Mouse (Mus musculus) midbrain, embryonic 16.5 days (tissue): ENCODE measurements around the gene Mamdc2. TPM values are rescaled to one million over a fixed set of nuclear protein-coding genes. Genes with fewer than 3 reads are reported as not detected.

Source experiments
- ATAC-seq: fragments of 200-750 bp; cut with Nextera tagmentation; 2 replicates; pipeline ENCODE4 v1.8.0; 2017; ENCODE audit warnings: moderate TSS enrichment
- H3K27ac ChIP-seq: fragments of 300-500 bp; sonication (generic); 2 replicates; pipeline ENCODE4 v1.5.1; 2014; ENCODE audit warnings: mild to moderate bottlenecking, low read length, mixed read lengths
- H3K27me3 ChIP-seq: fragments of 300-500 bp; sonication (generic); 2 replicates; pipeline ENCODE4 v1.6.1; 2014; ENCODE audit warnings: low read depth, low read length, mixed read lengths; ENCODE audit not compliant: control insufficient read depth, insufficient read depth
- H3K36me3 ChIP-seq: fragments of 300-500 bp; sonication (generic); 2 replicates; pipeline ENCODE4 v1.6.1; 2014; ENCODE audit warnings: mild to moderate bottlenecking, low read length, moderate library complexity, mixed read lengths; ENCODE audit not compliant: control insufficient read depth, insufficient read depth
- H3K4me1 ChIP-seq: fragments of 300-500 bp; sonication (generic); 2 replicates; pipeline ENCODE4 v1.6.1; 2014; ENCODE audit warnings: mild to moderate bottlenecking, low read length, mixed read lengths; ENCODE audit not compliant: control insufficient read depth, insufficient read depth
- H3K4me2 ChIP-seq: fragments of 300-500 bp; sonication (generic); 2 replicates; pipeline ENCODE4 v1.6.1; 2014; ENCODE audit warnings: mild to moderate bottlenecking, low read length, mixed read lengths
- H3K4me3 ChIP-seq: fragments of 300-500 bp; sonication (generic); 2 replicates; pipeline ENCODE4 v1.5.1; 2014; ENCODE audit warnings: low read depth, mild to moderate bottlenecking, low read length, moderate library complexity, mixed read lengths
- H3K9ac ChIP-seq: fragments of 300-500 bp; sonication (generic); 2 replicates; pipeline ENCODE4 v1.6.1; 2014; ENCODE audit warnings: low read depth, low read length, mixed read lengths
- H3K9me3 ChIP-seq: fragments of 300-500 bp; sonication (generic); replicated peaks from 2 replicates; pipeline ENCODE4 v1.6.1; 2014; ENCODE audit warnings: mild to moderate bottlenecking, low read length, mixed read lengths; ENCODE audit not compliant: control insufficient read depth, poor library complexity, severe bottlenecking
- WGBS: fragments of 180-500 bp; shearing (Covaris S2); extraction: QIAGEN DNeasy Blood & Tissue Kit; methylation state at CpG from one replicate; pipeline ENCODE4 v1.1.7; 2014; 5-methylcytosine and 5-hydroxymethylcytosine counted together
- polyA plus RNA-seq: library from polyadenylated mRNA; unstranded; fragments of >200 nt; fragmentation: Nextera tagmentation; extraction: Ambion mirVana; gene quantifications from 2 replicates; pipeline ENCODE4 v1.2.1, GENCODE M21; 2015

The Mamdc2 gene
- polyA plus RNA-seq, 1 experiment from 2014 or later: 4.2 TPM

- H3K36me3 ChIP-seq: no peaks in the 10 kb centered on the region
- no peak overlapping the region for H3K27ac ChIP-seq
- no peaks in the 10 kb centered on the region for H3K4me1 ChIP-seq
- ATAC-seq: no peak
- H3K27me3 ChIP-seq: no peaks in the 10 kb centered on the region
- no peak overlapping the region for H3K4me3 ChIP-seq
- H3K9ac ChIP-seq: no peak overlapping the region
- 87% methylated on average over 6 of the region's 6 CpGs for WGBS
- H3K9me3 ChIP-seq: no peaks in the 10 kb centered on the region
- no peak overlapping the region for H3K4me2 ChIP-seq
Observed at GRCm38 (mm10) chr19:23354738-23355137, 93.5 kb downstream of the Mamdc2 start.

GRCm38 (mm10) chr19:23353881-23354401 lies 94.3 kb downstream of the Mamdc2 start:
- no peaks in the 10 kb centered on the region for H3K36me3 ChIP-seq
- no peak overlapping the region for H3K9ac ChIP-seq
- H3K27me3 ChIP-seq: no peaks in the 10 kb centered on the region
- H3K4me2 ChIP-seq: no peak overlapping the region
- no peak overlapping the region for H3K27ac ChIP-seq
- no peaks in the 10 kb centered on the region for H3K9me3 ChIP-seq
- 66% methylated on average over 9 of the region's 9 CpGs for WGBS
- no peaks in the 10 kb centered on the region for H3K4me1 ChIP-seq
- no peak for ATAC-seq
- no peak overlapping the region for H3K4me3 ChIP-seq

GRCm38 (mm10) chr19:23353161-23353560 lies 95.1 kb downstream of the Mamdc2 start:
- Histone ChIP-seq H3K4me3 (no peak overlapping the region), H3K27ac (no peak overlapping the region), H3K27me3 (no peaks in the 10 kb centered on the region), H3K9ac (no peak overlapping the region), H3K36me3 (no peaks in the 10 kb centered on the region), H3K9me3 (no peaks in the 10 kb centered on the region), H3K4me1 (no peaks in the 10 kb centered on the region), H3K4me2 (no peak overlapping the region)
- ATAC-seq: no peak
- WGBS: 82% methylated on average over 8 of the region's 8 CpGs

GRCm38 (mm10) chr19:23351808-23352491 lies 96.3 kb downstream of the Mamdc2 start:
- no peaks in the 10 kb centered on the region for H3K36me3 ChIP-seq
- no peak overlapping the region for H3K27ac ChIP-seq
- no peak overlapping the region for H3K4me2 ChIP-seq
- WGBS: 91% methylated on average over 13 of the region's 13 CpGs
- H3K4me3 ChIP-seq: no peak overlapping the region
- no peaks in the 10 kb centered on the region for H3K4me1 ChIP-seq
- H3K9me3 ChIP-seq: no peaks in the 10 kb centered on the region
- ATAC-seq: no peak
- H3K9ac ChIP-seq: no peak overlapping the region
- no peaks in the 10 kb centered on the region for H3K27me3 ChIP-seq

- Histone ChIP-seq H3K36me3 (no peaks in the 10 kb centered on the region), H3K4me3 (no peak overlapping the region), H3K4me1 (no peaks in the 10 kb centered on the region), H3K9ac (no peak overlapping the region), H3K27ac (no peak overlapping the region), H3K27me3 (no peaks in the 10 kb centered on the region), H3K9me3 (no peaks in the 10 kb centered on the region), H3K4me2 (no peak overlapping the region)
- 85% methylated on average over 2 of the region's 2 CpGs for WGBS
- ATAC-seq: no peak
Observed at GRCm38 (mm10) chr19:23349930-23350329, 98.3 kb downstream of the Mamdc2 start.

GRCm38 (mm10) chr19:23342782-23343181 lies 105.5 kb downstream of the Mamdc2 start:
- WGBS: 90% methylated on average over 3 of the region's 3 CpGs

GRCm38 (mm10) chr19:23332883-23333282 lies 115.4 kb downstream of the Mamdc2 start:
- no peak overlapping the region for H3K9ac ChIP-seq
- no peak overlapping the region for H3K4me3 ChIP-seq
- H3K4me2 ChIP-seq: no peak overlapping the region
- H3K4me1 ChIP-seq: no peaks in the 10 kb centered on the region; the same call in 1 of the 2 replicates
- no peak for ATAC-seq
- H3K27ac ChIP-seq: no peak overlapping the region
- 98% methylated on average over 1 of the region's 1 CpGs for WGBS
- no peaks in the 10 kb centered on the region for H3K27me3 ChIP-seq
- H3K9me3 ChIP-seq: no peaks in the 10 kb centered on the region
- H3K36me3 ChIP-seq: no peaks in the 10 kb centered on the region

More at GRCm38 (mm10) chr19:23342782-23343181, 105.5 kb downstream of the Mamdc2 start:
- H3K9ac ChIP-seq: no peak overlapping the region
- no peaks in the 10 kb centered on the region for H3K36me3 ChIP-seq
- H3K9me3 ChIP-seq: no peaks in the 10 kb centered on the region
- ATAC-seq: no peak
- no peaks in the 10 kb centered on the region for H3K27me3 ChIP-seq
- H3K4me2 ChIP-seq: no peak overlapping the region
- no peak overlapping the region for H3K27ac ChIP-seq
- no peaks in the 10 kb centered on the region for H3K4me1 ChIP-seq
- H3K4me3 ChIP-seq: no peak overlapping the region

GRCm38 (mm10) chr19:23330842-23331241 lies 117.4 kb downstream of the Mamdc2 start:
- no peak overlapping the region for H3K4me2 ChIP-seq
- no peaks in the 10 kb centered on the region for H3K36me3 ChIP-seq
- no peaks in the 10 kb centered on the region; the same call in 1 of the 2 replicates for H3K4me1 ChIP-seq
- H3K4me3 ChIP-seq: no peak overlapping the region
- H3K27ac ChIP-seq: no peak overlapping the region
- WGBS: 31% methylated on average over 6 of the region's 6 CpGs
- H3K9me3 ChIP-seq: no peaks in the 10 kb centered on the region
- H3K9ac ChIP-seq: no peak overlapping the region
- ATAC-seq: no peak
- no peaks in the 10 kb centered on the region for H3K27me3 ChIP-seq

- Histone ChIP-seq H3K9me3 (no peaks in the 10 kb centered on the region), H3K4me1 (no peaks in the 10 kb centered on the region; the same call in 1 of the 2 replicates), H3K27ac (no peak overlapping the region), H3K4me2 (no peak overlapping the region), H3K27me3 (no peaks in the 10 kb centered on the region), H3K9ac (no peak overlapping the region), H3K4me3 (no peak overlapping the region), H3K36me3 (no peaks in the 10 kb centered on the region)
- no peak for ATAC-seq
- 97% methylated on average over 2 of the region's 2 CpGs for WGBS
Observed at GRCm38 (mm10) chr19:23329346-23329745, 118.9 kb downstream of the Mamdc2 start.
